Mouse (Mus musculus) midbrain, embryonic 14.5 days (tissue): ENCODE measurements around the gene Antxr1. TPM values are rescaled to one million over a fixed set of nuclear protein-coding genes. Genes with fewer than 3 reads are reported as not detected.
A peak's percentile ranks its signal among the peaks of the same experiment; 100 is the strongest.

Experiments used
- ATAC-seq: fragments of 200-750 bp; cut with Nextera tagmentation; 2 replicates; pipeline ENCODE4 v1.8.0; 2017; ENCODE audit warnings: moderate number of reproducible peaks, moderate library complexity; ENCODE audit not compliant: low FRiP score, low TSS enrichment
- DNase-seq: peaks from one replicate; pipeline ENCODE4 v3.0.0-alpha.2; 2015
- H3K27ac ChIP-seq: fragments of 300-500 bp; sonication (generic); replicated peaks from 2 replicates; pipeline ENCODE4 v1.5.1; 2014; ENCODE audit warnings: mild to moderate bottlenecking, low read depth, low read length, moderate library complexity
- H3K27me3 ChIP-seq: fragments of 300-500 bp; sonication (generic); 2 replicates; pipeline ENCODE4 v1.6.1; 2014; ENCODE audit warnings: low read length, control low read depth, mixed read lengths; ENCODE audit not compliant: control insufficient read depth, insufficient read depth
- H3K36me3 ChIP-seq: fragments of 300-500 bp; sonication (generic); 2 replicates; pipeline ENCODE4 v1.6.1; 2014; ENCODE audit warnings: low read length, control low read depth; ENCODE audit not compliant: control insufficient read depth, insufficient read depth
- H3K4me1 ChIP-seq: fragments of 300-500 bp; sonication (generic); 2 replicates; pipeline ENCODE4 v1.6.1; 2014; ENCODE audit warnings: mild to moderate bottlenecking, antibody characterized with exemption, low read length, control low read depth; ENCODE audit not compliant: control insufficient read depth, insufficient read depth
- H3K4me2 ChIP-seq: fragments of 300-500 bp; sonication (generic); 2 replicates; pipeline ENCODE4 v1.6.1; 2014; ENCODE audit warnings: mild to moderate bottlenecking, low read length, moderate library complexity
- H3K4me3 ChIP-seq: fragments of 300-500 bp; sonication (generic); replicated peaks from 2 replicates; pipeline ENCODE4 v1.5.1; 2014; ENCODE audit warnings: low read depth, low read length
- H3K9ac ChIP-seq: fragments of 300-500 bp; sonication (generic); replicated peaks from 2 replicates; pipeline ENCODE4 v1.6.1; 2014; ENCODE audit warnings: mild to moderate bottlenecking, low read length, moderate library complexity
- H3K9me3 ChIP-seq: fragments of 300-500 bp; sonication (generic); 2 replicates; pipeline ENCODE4 v1.6.1; 2016; ENCODE audit warnings: low read length, control low read depth, mixed read lengths; ENCODE audit not compliant: control insufficient read depth
- WGBS: fragments of 180-500 bp; shearing (Covaris S2); extraction: QIAGEN DNeasy Blood & Tissue Kit; methylation state at CpG from one replicate; pipeline ENCODE4 v1.1.7; 2014; 5-methylcytosine and 5-hydroxymethylcytosine counted together
- polyA plus RNA-seq: library from polyadenylated mRNA; unstranded; fragments of >200 nt; fragmentation: Nextera tagmentation; extraction: Ambion mirVana; gene quantifications from 2 replicates; pipeline ENCODE4 v1.2.1, GENCODE M21; 2014

Gene Antxr1
- polyA plus RNA-seq, 1 experiment from 2014 or later: 3.6 TPM

DNA sequence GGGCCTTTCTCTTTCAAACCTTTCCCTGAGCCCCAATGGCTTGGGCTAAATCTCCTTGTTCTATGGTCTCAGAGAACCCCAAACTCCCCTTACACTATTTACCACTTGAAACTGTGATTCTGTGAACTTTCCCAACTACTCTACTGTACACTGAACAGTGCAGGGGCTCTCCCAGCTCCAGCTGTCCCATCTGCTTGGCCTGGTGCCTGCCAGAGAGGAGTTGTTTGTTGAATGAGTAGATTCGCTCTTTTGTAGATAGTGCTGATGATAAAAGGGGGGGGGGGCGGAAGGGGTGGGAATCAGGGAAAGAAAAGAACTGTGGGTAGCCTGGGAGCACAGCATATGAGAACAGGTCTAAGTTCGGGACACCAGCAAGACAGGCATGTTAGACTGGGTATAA lies 164.2 kb downstream of the Antxr1 start:
- peaks cover 5% of the 10 kb centered on the region; the same call in 1 of the 2 replicates for H3K4me1 ChIP-seq
- no peaks in the 10 kb centered on the region for H3K9me3 ChIP-seq
- no peak for DNase-seq
- H3K36me3 ChIP-seq: no peaks in the 10 kb centered on the region
- H3K4me3 ChIP-seq: no peak overlapping the region
- no peaks in the 10 kb centered on the region for H3K27me3 ChIP-seq
- no peak overlapping the region for H3K4me2 ChIP-seq
- ATAC-seq: no peak
- WGBS: 91% methylated on average over 3 of the region's 3 CpGs
- no peak overlapping the region for H3K27ac ChIP-seq
- H3K9ac ChIP-seq: no peak overlapping the region

DNA sequence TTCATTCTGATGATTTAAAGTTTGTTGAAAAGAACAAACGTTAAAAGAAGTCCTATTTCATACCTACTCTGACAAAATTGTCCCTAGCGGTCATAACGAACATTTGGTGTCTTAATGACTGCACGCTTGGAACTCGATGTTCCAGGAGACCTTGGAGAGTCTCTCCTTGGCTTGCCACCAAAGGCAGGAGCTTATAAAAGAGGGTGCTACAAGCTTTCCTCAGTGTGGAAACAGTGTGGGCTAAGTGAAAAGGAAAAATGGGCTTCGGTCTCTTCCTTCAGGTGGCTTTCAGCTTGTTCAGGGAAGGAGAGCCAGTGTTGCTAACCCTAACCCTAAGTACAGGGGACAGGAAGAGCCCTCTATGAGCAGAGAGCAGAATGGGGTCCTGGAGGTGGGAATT lies 164.7 kb downstream of the Antxr1 start:
- Histone ChIP-seq H3K4me2 (no peak overlapping the region), H3K9me3 (no peaks in the 10 kb centered on the region), H3K4me1 (peaks cover 11% of the 10 kb centered on the region; the same call in 1 of the 2 replicates), H3K9ac (no peak overlapping the region), H3K27me3 (no peaks in the 10 kb centered on the region), H3K36me3 (no peaks in the 10 kb centered on the region), H3K27ac (no peak overlapping the region), H3K4me3 (no peak overlapping the region)
- WGBS: 94% methylated on average over 6 of the region's 6 CpGs
- DNase-seq: no peak
- ATAC-seq: no peak

DNA sequence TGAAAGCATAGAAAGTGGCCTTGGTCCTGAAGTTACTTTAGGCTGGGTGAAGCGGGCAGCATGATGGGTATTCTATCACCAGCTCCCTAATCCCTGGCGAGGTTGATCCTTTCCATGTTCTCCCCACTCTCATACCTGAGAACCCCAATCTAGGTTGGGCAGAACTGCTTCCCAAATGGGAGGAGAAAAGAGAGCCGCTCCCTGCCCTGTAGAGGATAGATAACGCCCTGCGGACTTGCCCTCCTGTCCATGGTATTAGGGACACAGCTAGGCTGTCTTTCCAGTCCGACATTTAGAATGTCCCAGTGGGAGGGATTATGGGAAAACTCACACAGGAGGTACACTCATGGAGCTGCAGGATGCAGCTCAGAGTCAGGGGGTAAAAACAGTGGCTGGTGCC lies 165.3 kb downstream of the Antxr1 start:
- Histone ChIP-seq H3K27ac (no peak overlapping the region), H3K27me3 (no peaks in the 10 kb centered on the region), H3K9ac (no peak overlapping the region), H3K4me3 (no peak overlapping the region), H3K36me3 (no peaks in the 10 kb centered on the region), H3K4me1 (peaks cover 11% of the 10 kb centered on the region; the same call in 1 of the 2 replicates), H3K4me2 (no peak overlapping the region), H3K9me3 (no peaks in the 10 kb centered on the region)
- DNase-seq (no peak), ATAC-seq (no peak)
- 94% methylated on average over 6 of the region's 6 CpGs for WGBS

DNA sequence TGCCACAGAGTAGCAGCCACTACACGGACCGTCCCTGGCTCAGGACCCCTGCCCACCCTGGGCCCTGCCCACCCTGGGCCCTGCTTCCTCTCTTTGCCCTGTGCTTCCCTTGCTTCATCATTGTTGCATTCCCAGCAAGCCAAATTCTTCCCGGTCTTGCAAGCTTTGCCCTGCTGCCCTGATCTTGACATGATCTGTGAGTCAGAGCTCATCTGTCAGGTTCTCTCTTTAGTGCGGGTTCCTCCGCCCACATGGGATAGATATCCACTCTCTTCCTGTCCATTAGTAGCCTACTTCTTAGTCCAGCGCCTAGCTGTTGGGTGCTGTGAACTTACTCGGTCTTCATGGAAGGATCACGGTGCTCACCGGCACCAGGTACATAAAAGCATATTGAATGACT lies 167.6 kb downstream of the Antxr1 start:
- WGBS: 93% methylated on average over 9 of the region's 9 CpGs
- Histone ChIP-seq H3K27ac (no peak overlapping the region), H3K27me3 (no peaks in the 10 kb centered on the region), H3K9ac (no peak overlapping the region), H3K4me2 (no peak overlapping the region), H3K36me3 (no peaks in the 10 kb centered on the region), H3K9me3 (no peaks in the 10 kb centered on the region), H3K4me1 (peaks cover 15% of the 10 kb centered on the region; the same call in 1 of the 2 replicates), H3K4me3 (no peak overlapping the region)
- DNase-seq (no peak), ATAC-seq (no peak)

DNA sequence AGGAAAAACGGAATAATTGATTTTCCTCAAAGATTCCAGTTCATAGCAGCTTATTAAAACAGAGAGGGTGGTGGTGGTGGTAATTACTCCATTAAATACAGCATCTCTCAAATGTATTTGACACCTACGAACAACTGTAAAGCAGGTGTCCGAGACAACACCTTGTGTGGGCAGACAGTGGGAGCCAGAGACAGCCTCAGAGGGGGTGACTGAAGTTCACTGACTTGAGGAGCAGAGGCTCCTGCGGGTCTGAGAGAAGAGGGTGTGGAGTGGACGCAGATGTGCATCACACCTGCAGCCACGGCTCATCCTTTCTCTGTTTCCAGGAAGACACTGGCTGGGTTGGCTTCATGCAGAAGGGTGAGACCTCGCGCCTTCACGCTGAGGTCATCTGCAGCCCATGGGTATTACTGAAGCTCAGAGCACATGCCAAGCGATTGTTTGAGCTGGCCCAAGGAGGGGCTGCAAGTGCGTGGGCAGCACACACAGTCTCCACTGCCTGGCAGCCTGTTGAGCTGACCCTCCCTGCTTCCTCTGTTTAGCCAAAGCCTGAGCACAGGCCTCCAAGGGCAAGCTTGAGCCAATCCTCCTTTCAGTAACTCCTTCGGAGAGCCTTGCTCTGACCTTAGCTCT lies 168.8 kb downstream of the Antxr1 start:
- DNase-seq (no peak), ATAC-seq (no peak)
- WGBS: 86% methylated on average over 12 of the region's 12 CpGs
- Histone ChIP-seq H3K4me3 (no peak overlapping the region), H3K36me3 (no peaks in the 10 kb centered on the region), H3K4me2 (no peak overlapping the region), H3K9ac (0 out of 2 replicates have a peak overlapping the region, but pooled peaks have one; percentile 26), H3K9me3 (no peaks in the 10 kb centered on the region), H3K27me3 (no peaks in the 10 kb centered on the region), H3K27ac (no peak overlapping the region), H3K4me1 (peaks cover 15% of the 10 kb centered on the region; the same call in 1 of the 2 replicates)

DNA sequence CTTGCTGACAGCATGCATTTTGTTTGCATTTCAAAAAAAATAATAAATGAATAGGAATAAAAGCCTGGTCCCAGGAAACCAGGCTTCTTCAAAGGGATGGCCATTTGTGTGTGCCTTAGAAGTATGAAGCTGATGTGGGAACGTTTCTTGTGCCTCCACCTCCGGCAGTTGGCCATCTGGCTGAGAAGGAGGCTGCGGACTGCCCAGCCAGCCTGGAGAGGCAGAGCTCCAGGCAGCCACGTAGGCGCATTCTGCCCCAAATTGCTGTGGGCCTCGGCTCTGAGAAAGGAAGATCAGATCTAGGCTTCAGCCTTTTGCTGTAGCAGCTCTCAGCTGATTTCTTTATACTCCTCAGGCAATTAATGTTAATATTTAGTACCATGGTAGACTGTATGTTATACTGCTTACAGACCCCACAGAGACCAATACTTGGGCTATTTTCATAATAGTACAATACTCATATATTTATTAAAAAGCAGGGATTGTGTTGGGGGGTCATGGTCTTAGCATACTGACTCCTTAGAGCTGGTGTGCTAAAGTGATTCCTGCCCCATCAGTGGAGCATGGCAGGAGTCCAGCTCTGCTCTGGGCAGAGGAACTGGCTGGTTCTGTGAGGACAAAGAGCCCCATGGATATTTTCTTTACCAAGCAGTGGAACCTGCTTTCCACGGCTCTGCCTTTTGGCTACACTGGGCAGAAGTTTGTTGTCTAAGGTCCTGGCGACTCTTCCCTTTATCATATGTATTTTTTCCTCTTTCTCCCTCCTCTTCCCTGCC lies 169.9 kb downstream of the Antxr1 start:
- H3K9ac ChIP-seq: no peak overlapping the region
- H3K4me2 ChIP-seq: no peak overlapping the region
- H3K4me3 ChIP-seq: no peak overlapping the region
- DNase-seq (peak; percentile 26), ATAC-seq (no peak)
- 0 out of 2 replicates have a peak overlapping the region, but pooled peaks have one; percentile 45 for H3K27ac ChIP-seq
- no peaks in the 10 kb centered on the region for H3K36me3 ChIP-seq
- H3K4me1 ChIP-seq: peaks cover 15% of the 10 kb centered on the region; the same call in 1 of the 2 replicates
- H3K27me3 ChIP-seq: no peaks in the 10 kb centered on the region
- no peaks in the 10 kb centered on the region for H3K9me3 ChIP-seq
- WGBS: 59% methylated on average over 8 of the region's 8 CpGs

DNA sequence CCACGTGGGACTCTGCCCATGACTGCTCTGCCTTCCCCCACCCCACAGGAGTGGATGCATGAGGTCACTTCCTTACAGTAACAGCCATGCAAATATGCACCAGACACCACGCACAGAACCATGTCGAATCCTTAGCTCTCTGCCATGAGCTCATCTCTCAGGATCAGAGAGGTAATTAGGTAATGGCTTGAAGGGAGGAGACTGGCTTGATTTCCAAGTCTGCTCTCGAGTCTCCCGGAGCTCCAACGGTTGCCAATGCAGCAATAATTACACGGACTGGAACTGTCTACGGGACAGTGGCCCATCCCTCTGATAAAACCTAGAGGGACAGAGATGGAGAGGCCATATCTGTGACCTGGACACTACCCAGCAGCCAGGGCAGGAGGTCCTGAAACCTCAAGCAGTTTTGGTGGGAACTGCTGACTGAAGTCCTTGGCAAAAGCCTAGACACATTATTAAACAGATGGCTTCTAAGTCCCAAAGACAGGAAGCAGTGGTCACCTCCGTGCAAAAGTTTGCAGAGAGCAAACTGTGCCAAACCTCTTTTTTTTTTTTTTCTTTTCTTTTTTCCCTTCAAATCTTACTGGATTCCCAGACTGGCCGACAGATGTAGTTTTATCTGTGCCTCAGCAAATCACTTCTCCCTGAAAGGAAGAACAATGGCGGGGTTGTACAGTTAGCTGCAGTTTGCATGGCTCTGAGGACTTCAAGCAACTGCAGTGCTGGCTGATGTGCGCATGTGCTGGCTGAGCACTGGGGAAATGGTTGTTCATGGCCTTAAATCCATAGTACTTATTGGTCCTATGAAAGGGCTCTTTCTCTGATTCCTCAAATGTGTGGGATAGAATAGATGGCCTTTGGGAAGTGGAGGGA lies 174.0 kb downstream of the Antxr1 start:
- ATAC-seq (no peak), DNase-seq (no peak)
- 81% methylated on average over 12 of the region's 12 CpGs for WGBS

DNA sequence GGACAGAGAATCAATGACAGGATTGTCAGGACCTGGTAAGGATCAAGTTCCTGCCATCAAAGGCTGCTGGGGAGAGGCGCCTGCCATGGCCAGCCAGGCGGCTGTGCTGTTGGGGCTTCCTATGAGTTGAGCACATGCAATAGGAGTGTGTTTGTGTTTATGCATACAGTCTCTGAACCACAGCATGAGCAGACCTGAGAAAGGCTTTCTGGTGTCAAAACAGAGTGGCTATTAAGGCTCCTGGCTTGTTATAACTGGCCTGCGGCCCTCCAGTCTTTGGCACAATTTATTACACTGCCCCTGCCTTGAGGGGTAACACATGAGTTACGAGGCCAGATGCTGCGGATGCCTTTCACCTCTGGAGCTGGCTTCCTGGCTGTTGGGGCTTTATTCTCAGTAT lies 175.4 kb downstream of the Antxr1 start:
- H3K36me3 ChIP-seq: no peaks in the 10 kb centered on the region
- H3K27ac ChIP-seq: no peak overlapping the region
- H3K4me1 ChIP-seq: 0 out of 2 replicates have a peak, but pooled peaks cover 3% of the 10 kb centered on the region
- no peak for DNase-seq
- H3K27me3 ChIP-seq: no peaks in the 10 kb centered on the region
- H3K4me3 ChIP-seq: no peak overlapping the region
- no peak for ATAC-seq
- no peak overlapping the region for H3K9ac ChIP-seq
- no peaks in the 10 kb centered on the region for H3K9me3 ChIP-seq
- no peak overlapping the region for H3K4me2 ChIP-seq
- 95% methylated on average over 5 of the region's 5 CpGs for WGBS

More for the DNA sequence above, 174.0 kb downstream of the Antxr1 start:
- Histone ChIP-seq H3K4me3 (no peak overlapping the region), H3K27me3 (no peaks in the 10 kb centered on the region), H3K9ac (no peak overlapping the region), H3K4me2 (no peak overlapping the region), H3K27ac (no peak overlapping the region), H3K4me1 (peaks cover 12% of the 10 kb centered on the region; the same call in 1 of the 2 replicates), H3K9me3 (no peaks in the 10 kb centered on the region), H3K36me3 (no peaks in the 10 kb centered on the region)
